Mouse (Mus musculus) cortical plate, adult 2 months (tissue): ENCODE results near the gene Izumo4.

ENCODE experiments used
- CTCF ChIP-seq: fragments of 200-500 bp; IDR thresholded peaks from 2 replicates; pipeline ENCODE4 v1.5.1; 2011; ENCODE audit warnings: mild to moderate bottlenecking, control low read depth, low read length; ENCODE audit not compliant: insufficient read depth; ENCODE audit errors: extremely low read depth
- POLR2A ChIP-seq: fragments of 200-500 bp; IDR thresholded peaks from 2 replicates; pipeline ENCODE4 v1.6.1; 2011; ENCODE audit warnings: mild to moderate bottlenecking, low read length, control low read depth; ENCODE audit not compliant: insufficient read depth; ENCODE audit errors: extremely low read depth

GRCm38 (mm10) chr10:80669737-80670485 lies 32.1 kb upstream of the Izumo4 start:
- TF ChIP-seq CTCF (no peak), POLR2A (no peak)
